Mouse (Mus musculus) midbrain, embryonic 10.5 days (tissue): ENCODE measurements at regions not wholly inside any gene's neighbourhood (a gene's known extent, or its start where the extent isn't known, plus 50 kb on each side); places are given as distances from the start of the nearest gene placed in this dataset.

Source experiments
- DNase-seq: peaks from one replicate; pipeline ENCODE4 v3.0.0-alpha.2; 2017; ENCODE audit warnings: low spot score
- H3K27ac ChIP-seq: fragments of 300-500 bp; sonication (generic); replicated peaks from 2 replicates; pipeline ENCODE4 v1.5.1; 2016; ENCODE audit warnings: mild to moderate bottlenecking
- H3K27me3 ChIP-seq: fragments of 300-500 bp; sonication (generic); 2 replicates; pipeline ENCODE4 v1.6.1; 2016; ENCODE audit warnings: low read depth, mild to moderate bottlenecking; ENCODE audit not compliant: poor library complexity, severe bottlenecking
- H3K36me3 ChIP-seq: fragments of 300-500 bp; sonication (generic); 2 replicates; pipeline ENCODE4 v1.6.1; 2016; ENCODE audit warnings: mild to moderate bottlenecking, moderate library complexity
- H3K4me1 ChIP-seq: fragments of 300-500 bp; sonication (generic); 2 replicates; pipeline ENCODE4 v1.6.1; 2016
- H3K4me3 ChIP-seq: fragments of 300-500 bp; sonication (generic); 2 replicates; pipeline ENCODE4 v1.5.1; 2016; ENCODE audit warnings: mild to moderate bottlenecking, moderate library complexity
- H3K9me3 ChIP-seq: fragments of 300-500 bp; sonication (generic); replicated peaks from 2 replicates; pipeline ENCODE4 v1.6.1; 2016; ENCODE audit warnings: mild to moderate bottlenecking
- WGBS: fragments of 180-500 bp; shearing (Covaris S2); methylation state at CpG from one replicate; pipeline ENCODE4 v1.1.7; 2016; 5-methylcytosine and 5-hydroxymethylcytosine counted together

GRCm38 (mm10) chr7:115340155-115340554 is 596.7 kb downstream of the Insc start:
- Histone ChIP-seq H3K36me3 (no peaks in the 10 kb centered on the region), H3K27ac (no peak overlapping the region), H3K27me3 (no peaks in the 10 kb centered on the region), H3K9me3 (peaks cover 10% of the 10 kb centered on the region), H3K4me3 (no peak overlapping the region), H3K4me1 (no peaks in the 10 kb centered on the region)
- WGBS, result 90% methylated on average over 7 of the region's 7 CpGs
- no peak for DNase-seq

- Histone ChIP-seq H3K4me1 (no peaks in the 10 kb centered on the region), H3K4me3 (no peak overlapping the region), H3K27me3 (no peaks in the 10 kb centered on the region), H3K36me3 (no peaks in the 10 kb centered on the region), H3K27ac (no peak overlapping the region), H3K9me3 (peaks cover 10% of the 10 kb centered on the region)
- WGBS, result 79% methylated on average over 4 of the region's 4 CpGs
- no peak for DNase-seq
Measured at GRCm38 (mm10) chr7:115341007-115341406, 597.5 kb downstream of the Insc start.

- H3K27me3 ChIP-seq, result no peaks in the 10 kb centered on the region
- H3K4me1 ChIP-seq, result no peaks in the 10 kb centered on the region
- no peak for DNase-seq
- no peaks in the 10 kb centered on the region for H3K9me3 ChIP-seq
- H3K4me3 ChIP-seq, result no peak overlapping the region
- H3K36me3 ChIP-seq, result no peaks in the 10 kb centered on the region
- WGBS, result 91% methylated on average over 3 of the region's 3 CpGs
- H3K27ac ChIP-seq, result no peak overlapping the region
Measured at GRCm38 (mm10) chr7:115345749-115346148, 602.3 kb downstream of the Insc start.

- WGBS, result 64% methylated on average over 6 of the region's 6 CpGs
- Histone ChIP-seq H3K36me3 (no peaks in the 10 kb centered on the region), H3K4me3 (no peak overlapping the region), H3K9me3 (no peaks in the 10 kb centered on the region), H3K27ac (no peak overlapping the region), H3K27me3 (no peaks in the 10 kb centered on the region), H3K4me1 (no peaks in the 10 kb centered on the region)
- DNase-seq, result no peak
Measured at GRCm38 (mm10) chr7:115358711-115359110, 615.2 kb downstream of the Insc start.

- WGBS, result 88% methylated on average over 3 of the region's 3 CpGs
- Histone ChIP-seq H3K9me3 (no peaks in the 10 kb centered on the region), H3K4me3 (no peak overlapping the region), H3K27ac (no peak overlapping the region), H3K4me1 (no peaks in the 10 kb centered on the region), H3K36me3 (no peaks in the 10 kb centered on the region), H3K27me3 (no peaks in the 10 kb centered on the region)
- no peak for DNase-seq
Measured at GRCm38 (mm10) chr7:115360142-115360541, 616.6 kb downstream of the Insc start.

- no peak for DNase-seq
Measured at GRCm38 (mm10) chr7:115362117-115362516, 618.6 kb downstream of the Insc start.

GRCm38 (mm10) chr7:115366910-115367309 is 623.4 kb downstream of the Insc start:
- Histone ChIP-seq H3K27me3 (no peaks in the 10 kb centered on the region), H3K27ac (0 out of 2 replicates have a peak overlapping the region, but pooled peaks have one; percentile 25), H3K4me3 (no peak overlapping the region), H3K36me3 (no peaks in the 10 kb centered on the region), H3K9me3 (no peaks in the 10 kb centered on the region), H3K4me1 (peaks cover 7% of the 10 kb centered on the region; the same call in 1 of the 2 replicates)
- WGBS, result 45% methylated on average over 5 of the region's 5 CpGs
- DNase-seq, result peak; percentile 76

More at GRCm38 (mm10) chr7:115362117-115362516, 618.6 kb downstream of the Insc start:
- H3K4me1 ChIP-seq, result peaks cover 3% of the 10 kb centered on the region; the same call in 1 of the 2 replicates
- no peaks in the 10 kb centered on the region for H3K27me3 ChIP-seq
- H3K27ac ChIP-seq, result no peak overlapping the region
- 81% methylated on average over 2 of the region's 2 CpGs for WGBS
- no peak overlapping the region for H3K4me3 ChIP-seq
- H3K36me3 ChIP-seq, result no peaks in the 10 kb centered on the region
- no peaks in the 10 kb centered on the region for H3K9me3 ChIP-seq

- no peak for DNase-seq
- Histone ChIP-seq H3K27me3 (no peaks in the 10 kb centered on the region), H3K4me1 (peaks cover 21% of the 10 kb centered on the region), H3K27ac (peak overlapping the region; percentile 29; the same call in 1 of the 2 replicates), H3K4me3 (no peak overlapping the region), H3K9me3 (no peaks in the 10 kb centered on the region), H3K36me3 (no peaks in the 10 kb centered on the region)
- WGBS, result 83% methylated on average over 9 of the region's 9 CpGs
Measured at GRCm38 (mm10) chr7:115371143-115371542, 627.6 kb downstream of the Insc start.

- Histone ChIP-seq H3K27ac (no peak overlapping the region), H3K9me3 (no peaks in the 10 kb centered on the region), H3K4me3 (no peak overlapping the region), H3K4me1 (peaks cover 17% of the 10 kb centered on the region), H3K36me3 (no peaks in the 10 kb centered on the region), H3K27me3 (no peaks in the 10 kb centered on the region)
- 75% methylated on average over 2 of the region's 2 CpGs for WGBS
- DNase-seq, result no peak
Measured at GRCm38 (mm10) chr7:115372921-115373320, 629.4 kb downstream of the Insc start.

GRCm38 (mm10) chr7:115373781-115374533 is 630.5 kb downstream of the Insc start:
- no peaks in the 10 kb centered on the region for H3K9me3 ChIP-seq

GRCm38 (mm10) chr7:115376067-115376466 is 632.6 kb downstream of the Insc start:
- no peak for DNase-seq
- Histone ChIP-seq H3K36me3 (no peaks in the 10 kb centered on the region), H3K4me1 (peaks cover 19% of the 10 kb centered on the region), H3K9me3 (no peaks in the 10 kb centered on the region), H3K4me3 (no peak overlapping the region), H3K27ac (no peak overlapping the region), H3K27me3 (no peaks in the 10 kb centered on the region)
- 85% methylated on average over 4 of the region's 4 CpGs for WGBS

More at GRCm38 (mm10) chr7:115373781-115374533, 630.5 kb downstream of the Insc start:
- H3K27ac ChIP-seq, result no peak overlapping the region
- no peak for DNase-seq
- peaks cover 17% of the 10 kb centered on the region for H3K4me1 ChIP-seq
- 74% methylated on average over 8 of the region's 8 CpGs for WGBS
- H3K4me3 ChIP-seq, result no peak overlapping the region
- no peaks in the 10 kb centered on the region for H3K27me3 ChIP-seq
- no peaks in the 10 kb centered on the region for H3K36me3 ChIP-seq

GRCm38 (mm10) chr7:115378836-115379235 is 635.3 kb downstream of the Insc start:
- Histone ChIP-seq H3K4me3 (no peak overlapping the region), H3K27me3 (no peaks in the 10 kb centered on the region), H3K9me3 (no peaks in the 10 kb centered on the region), H3K27ac (no peak overlapping the region), H3K4me1 (peaks cover 22% of the 10 kb centered on the region), H3K36me3 (no peaks in the 10 kb centered on the region)
- WGBS, result 86% methylated on average over 3 of the region's 3 CpGs
- no peak for DNase-seq

GRCm38 (mm10) chr7:115379600-115379999 is 636.1 kb downstream of the Insc start:
- no peaks in the 10 kb centered on the region for H3K9me3 ChIP-seq
- peaks cover 19% of the 10 kb centered on the region for H3K4me1 ChIP-seq
- no peaks in the 10 kb centered on the region for H3K36me3 ChIP-seq
- WGBS, result 78% methylated on average over 7 of the region's 7 CpGs
- H3K27me3 ChIP-seq, result no peaks in the 10 kb centered on the region
- no peak overlapping the region for H3K27ac ChIP-seq
- DNase-seq, result no peak
- no peak overlapping the region for H3K4me3 ChIP-seq
